Mouse (Mus musculus) cerebellum, postnatal 14 days (tissue): ENCODE measurements around the gene Akt3.

ENCODE experiments used
- DNase-seq, 2 experiments: peaks; one replicate each; pipeline ENCODE4 v3.0.0; 2021; ENCODE audit warnings: mixed read lengths in 2 of 2

Gene Akt3

GRCm38 (mm10) chr1:177258034-177258342, at the start of gene Akt3:
Gene Akt3, minus strand, starts transcription at chr1:177258203.
- peak; percentile 61 to 66 for DNase-seq

- DNase-seq: peak; percentile 13 to 15
These were observed 49.5 kb upstream of the Akt3 start for GRCm38 (mm10) chr1:177307549-177307948.

- DNase-seq: no peak
These were observed 40.2 kb upstream of the Akt3 start for GRCm38 (mm10) chr1:177298231-177298630.

GRCm38 (mm10) chr1:177286764-177287163, 28.8 kb upstream of the Akt3 start:
- no peak for DNase-seq

GRCm38 (mm10) chr1:177281925-177282324, 23.9 kb upstream of the Akt3 start:
- no peak for DNase-seq

GRCm38 (mm10) chr1:177277361-177277760, 19.4 kb upstream of the Akt3 start:
- DNase-seq: no peak

GRCm38 (mm10) chr1:177267645-177268044, 9.6 kb upstream of the Akt3 start:
- DNase-seq: no peak

- DNase-seq: no peak
These were observed 4.9 kb upstream of the Akt3 start for GRCm38 (mm10) chr1:177262926-177263325.

GRCm38 (mm10) chr1:177260796-177261195, 2.8 kb upstream of the Akt3 start:
- DNase-seq: no peak

- peak in 1 of 2 experiments; percentile 8 for DNase-seq
These were observed 1.1 kb upstream of the Akt3 start for GRCm38 (mm10) chr1:177259038-177259600.

- DNase-seq: peak; percentile 86 to 87
These were observed 487 bp upstream of the Akt3 start for GRCm38 (mm10) chr1:177258343-177259037.

- DNase-seq: peak; percentile 80
These were observed 597 bp downstream of the Akt3 start for GRCm38 (mm10) chr1:177257178-177258033.

- DNase-seq: no peak
These were observed 9.4 kb downstream of the Akt3 start for GRCm38 (mm10) chr1:177248638-177249037.

GRCm38 (mm10) chr1:177238368-177238767, 19.6 kb downstream of the Akt3 start:
- DNase-seq: no peak

- DNase-seq: no peak
These were observed 21.3 kb downstream of the Akt3 start for GRCm38 (mm10) chr1:177236695-177237094.

- no peak for DNase-seq
These were observed 21.8 kb downstream of the Akt3 start for GRCm38 (mm10) chr1:177236249-177236648.

- no peak for DNase-seq
These were observed 23.5 kb downstream of the Akt3 start for GRCm38 (mm10) chr1:177234462-177234861.

GRCm38 (mm10) chr1:177231122-177231521, 26.9 kb downstream of the Akt3 start:
- DNase-seq: no peak

GRCm38 (mm10) chr1:177198978-177199377, 59.0 kb downstream of the Akt3 start:
- DNase-seq: no peak

GRCm38 (mm10) chr1:177195224-177195623, 62.8 kb downstream of the Akt3 start:
- DNase-seq: peak; percentile 49 to 62

GRCm38 (mm10) chr1:177194324-177194723, 63.7 kb downstream of the Akt3 start:
- DNase-seq: no peak

- DNase-seq: no peak
These were observed 66.4 kb downstream of the Akt3 start for GRCm38 (mm10) chr1:177191623-177192022.

- no peak for DNase-seq
These were observed 67.6 kb downstream of the Akt3 start for GRCm38 (mm10) chr1:177190358-177190757.

GRCm38 (mm10) chr1:177188708-177189107, 69.3 kb downstream of the Akt3 start:
- DNase-seq: peak; percentile 42 to 62
